Mouse (Mus musculus): ENCODE results near the gene Srebf1. TPM values are rescaled to one million over a fixed set of nuclear protein-coding genes. Genes with fewer than 3 reads are reported as not detected.

Srebf1 gene
- polyA plus RNA-seq, 1 experiment from 2014 or later, result 42.6 TPM

DNA sequence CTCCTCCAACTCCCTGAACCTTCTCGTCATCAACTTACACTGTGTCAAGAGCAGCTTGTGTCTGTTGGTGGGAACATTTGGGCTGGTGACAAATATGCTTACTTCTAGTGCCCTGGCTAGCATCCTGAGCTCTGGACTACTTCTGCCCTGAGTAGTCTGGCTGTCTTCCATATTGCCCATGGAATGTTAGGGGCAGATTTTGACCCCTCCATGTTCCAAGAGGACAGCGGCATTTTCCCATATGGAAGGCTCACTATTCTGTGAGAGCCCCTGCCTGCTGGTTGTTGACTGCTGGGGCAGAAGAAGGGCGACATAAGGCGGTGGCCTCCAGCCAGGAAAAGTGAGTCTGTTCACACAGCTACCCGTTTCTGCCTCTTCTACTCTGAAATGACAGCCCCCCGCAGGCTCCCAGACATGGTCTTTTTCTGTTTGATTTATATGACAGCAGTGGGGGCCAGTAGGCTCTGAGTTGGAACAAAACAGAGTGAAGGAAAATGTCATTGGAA, 33.8 kb upstream of the Srebf1 start:
- Histone ChIP-seq H3K27ac (ENCODE audit: low read depth, low read length) (peak overlapping the region; percentile 63; the same call in 1 of the 2 replicates), H3K4me3 (ENCODE audit: low read depth, low read length) (no peak overlapping the region), H3K9me3 (replicated peaks; ENCODE audit: control insufficient read depth, low read length) (no peaks in the 10 kb centered on the region), H3K4me1 (ENCODE audit: control insufficient read depth, insufficient read depth, low read length) (peaks cover 18% of the 10 kb centered on the region; the same call in 1 of the 2 replicates), H3K9ac (ENCODE audit: low read length) (no peak overlapping the region), H3K4me2 (ENCODE audit: low read length) (no peak overlapping the region), H3K36me3 (ENCODE audit: control insufficient read depth, insufficient read depth, low read length) (peaks cover 15% of the 10 kb centered on the region; the same call in 1 of the 2 replicates), H3K27me3 (replicated peaks; ENCODE audit: control insufficient read depth, insufficient read depth, low read length) (no peaks in the 10 kb centered on the region)
- ATAC-seq (peak; percentile 68), DNase-seq (ENCODE audit: low spot score) (peak; percentile 80)
- 49% methylated on average over 6 of the region's 6 CpGs for WGBS

DNA sequence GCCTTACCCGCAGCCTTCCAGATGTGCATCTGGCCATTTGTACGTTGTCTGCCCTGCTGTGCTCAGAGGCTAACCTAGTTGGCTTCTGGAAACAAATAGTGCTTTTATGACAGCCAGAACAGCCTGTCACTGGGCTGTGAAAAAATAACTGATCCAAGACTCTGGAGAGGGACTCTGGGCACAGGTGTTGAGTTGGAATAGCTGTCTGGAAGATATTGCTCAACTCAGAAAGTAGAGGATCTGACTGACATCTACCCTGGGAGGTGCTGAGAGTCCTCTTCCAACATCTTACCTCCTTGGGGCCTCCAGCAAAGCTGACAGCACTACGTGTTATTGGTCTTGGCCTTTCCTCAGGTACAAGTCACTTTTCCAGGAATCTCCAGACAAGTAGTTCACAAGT, 33.3 kb upstream of the Srebf1 start:
- ATAC-seq (no peak), DNase-seq (ENCODE audit: low spot score) (no peak)
- no peaks in the 10 kb centered on the region for H3K9me3 ChIP-seq (replicated peaks; ENCODE audit: control insufficient read depth, low read length)
- H3K9ac ChIP-seq (ENCODE audit: low read length), result no peak overlapping the region
- no peak overlapping the region for H3K4me2 ChIP-seq (ENCODE audit: low read length)
- no peaks in the 10 kb centered on the region for H3K27me3 ChIP-seq (replicated peaks; ENCODE audit: control insufficient read depth, insufficient read depth, low read length)
- H3K4me1 ChIP-seq (ENCODE audit: control insufficient read depth, insufficient read depth, low read length), result peaks cover 18% of the 10 kb centered on the region; the same call in 1 of the 2 replicates
- H3K27ac ChIP-seq (ENCODE audit: low read depth, low read length), result 0 out of 2 replicates have a peak overlapping the region, but pooled peaks have one; percentile 63
- WGBS, result 74% methylated on average over 3 of the region's 3 CpGs
- H3K36me3 ChIP-seq (ENCODE audit: control insufficient read depth, insufficient read depth, low read length), result peaks cover 15% of the 10 kb centered on the region; the same call in 1 of the 2 replicates
- no peak overlapping the region for H3K4me3 ChIP-seq (ENCODE audit: low read depth, low read length)

DNA sequence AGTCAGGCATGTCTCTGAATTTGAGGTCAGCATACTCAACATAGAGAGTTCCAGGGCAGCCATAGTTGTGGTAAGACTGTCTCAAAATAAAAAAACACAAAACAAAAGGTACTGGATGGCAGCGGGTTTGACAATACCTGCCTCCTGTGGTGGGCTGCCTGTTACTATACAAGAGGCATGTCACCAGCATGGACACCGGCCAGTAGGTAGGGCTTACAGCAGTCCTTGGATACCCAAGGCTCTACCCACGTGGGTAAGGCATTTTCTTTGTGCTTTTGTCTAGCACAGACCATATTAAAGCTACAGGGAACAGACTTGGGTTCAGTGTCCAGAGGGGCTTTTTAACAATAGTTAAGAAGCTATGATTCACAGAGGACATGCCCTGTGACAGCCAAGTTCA, 32.8 kb upstream of the Srebf1 start:
- Histone ChIP-seq H3K4me2 (ENCODE audit: low read length) (no peak overlapping the region), H3K9ac (ENCODE audit: low read length) (no peak overlapping the region), H3K36me3 (ENCODE audit: control insufficient read depth, insufficient read depth, low read length) (peaks cover 15% of the 10 kb centered on the region; the same call in 1 of the 2 replicates), H3K9me3 (replicated peaks; ENCODE audit: control insufficient read depth, low read length) (no peaks in the 10 kb centered on the region), H3K27ac (ENCODE audit: low read depth, low read length) (peak overlapping the region; percentile 35; the same call in 1 of the 2 replicates), H3K4me1 (ENCODE audit: control insufficient read depth, insufficient read depth, low read length) (peaks cover 18% of the 10 kb centered on the region; the same call in 1 of the 2 replicates), H3K27me3 (replicated peaks; ENCODE audit: control insufficient read depth, insufficient read depth, low read length) (no peaks in the 10 kb centered on the region), H3K4me3 (ENCODE audit: low read depth, low read length) (no peak overlapping the region)
- 24% methylated on average over 3 of the region's 3 CpGs for WGBS
- ATAC-seq, result no peak
- DNase-seq (ENCODE audit: low spot score), result peak; percentile 56

DNA sequence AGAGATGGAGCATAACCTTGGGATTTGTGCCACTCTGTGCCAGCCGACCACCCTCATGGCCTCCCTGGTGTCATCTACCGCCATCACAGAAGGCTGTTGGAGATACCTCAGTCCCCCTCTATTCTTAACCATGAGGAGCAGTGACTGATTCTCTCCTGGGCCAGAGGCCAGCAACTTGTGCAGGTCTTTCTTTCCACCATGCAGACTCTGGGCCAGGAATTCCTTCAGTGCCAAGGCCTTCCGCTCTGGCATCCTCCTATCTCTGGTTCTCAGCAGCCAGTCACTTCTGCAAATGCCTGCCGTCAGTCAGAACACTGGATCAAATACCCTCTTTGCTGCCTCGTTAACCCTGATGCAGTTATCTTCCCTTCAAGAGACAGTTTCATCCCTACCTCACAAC, 31.9 kb upstream of the Srebf1 start:
- no peak overlapping the region for H3K4me3 ChIP-seq (ENCODE audit: low read depth, low read length)
- WGBS, result 62% methylated on average over 5 of the region's 5 CpGs
- H3K9ac ChIP-seq (ENCODE audit: low read length), result no peak overlapping the region
- DNase-seq (ENCODE audit: low spot score) (peak; percentile 28), ATAC-seq (no peak)
- H3K9me3 ChIP-seq (replicated peaks; ENCODE audit: control insufficient read depth, low read length), result no peaks in the 10 kb centered on the region
- H3K27ac ChIP-seq (ENCODE audit: low read depth, low read length), result peak overlapping the region; percentile 35; the same call in 1 of the 2 replicates
- peaks cover 10% of the 10 kb centered on the region; the same call in 1 of the 2 replicates for H3K36me3 ChIP-seq (ENCODE audit: control insufficient read depth, insufficient read depth, low read length)
- H3K27me3 ChIP-seq (replicated peaks; ENCODE audit: control insufficient read depth, insufficient read depth, low read length), result no peaks in the 10 kb centered on the region
- peaks cover 18% of the 10 kb centered on the region; the same call in 1 of the 2 replicates for H3K4me1 ChIP-seq (ENCODE audit: control insufficient read depth, insufficient read depth, low read length)
- no peak overlapping the region for H3K4me2 ChIP-seq (ENCODE audit: low read length)

GRCm38 (mm10) chr11:60253546-60253945, 31.2 kb upstream of the Srebf1 start:
- Histone ChIP-seq H3K36me3 (ENCODE audit: control insufficient read depth, insufficient read depth, low read length) (0 out of 2 replicates have a peak, but pooled peaks cover 7% of the 10 kb centered on the region), H3K9ac (ENCODE audit: low read length) (no peak overlapping the region), H3K4me1 (ENCODE audit: control insufficient read depth, insufficient read depth, low read length) (peaks cover 21% of the 10 kb centered on the region; the same call in 1 of the 2 replicates), H3K27ac (ENCODE audit: low read depth, low read length) (no peak overlapping the region), H3K27me3 (replicated peaks; ENCODE audit: control insufficient read depth, insufficient read depth, low read length) (no peaks in the 10 kb centered on the region), H3K9me3 (replicated peaks; ENCODE audit: control insufficient read depth, low read length) (no peaks in the 10 kb centered on the region), H3K4me3 (ENCODE audit: low read depth, low read length) (no peak overlapping the region), H3K4me2 (ENCODE audit: low read length) (no peak overlapping the region)
- ATAC-seq (no peak), DNase-seq (ENCODE audit: low spot score) (no peak)
- 94% methylated on average over 2 of the region's 2 CpGs for WGBS

DNA sequence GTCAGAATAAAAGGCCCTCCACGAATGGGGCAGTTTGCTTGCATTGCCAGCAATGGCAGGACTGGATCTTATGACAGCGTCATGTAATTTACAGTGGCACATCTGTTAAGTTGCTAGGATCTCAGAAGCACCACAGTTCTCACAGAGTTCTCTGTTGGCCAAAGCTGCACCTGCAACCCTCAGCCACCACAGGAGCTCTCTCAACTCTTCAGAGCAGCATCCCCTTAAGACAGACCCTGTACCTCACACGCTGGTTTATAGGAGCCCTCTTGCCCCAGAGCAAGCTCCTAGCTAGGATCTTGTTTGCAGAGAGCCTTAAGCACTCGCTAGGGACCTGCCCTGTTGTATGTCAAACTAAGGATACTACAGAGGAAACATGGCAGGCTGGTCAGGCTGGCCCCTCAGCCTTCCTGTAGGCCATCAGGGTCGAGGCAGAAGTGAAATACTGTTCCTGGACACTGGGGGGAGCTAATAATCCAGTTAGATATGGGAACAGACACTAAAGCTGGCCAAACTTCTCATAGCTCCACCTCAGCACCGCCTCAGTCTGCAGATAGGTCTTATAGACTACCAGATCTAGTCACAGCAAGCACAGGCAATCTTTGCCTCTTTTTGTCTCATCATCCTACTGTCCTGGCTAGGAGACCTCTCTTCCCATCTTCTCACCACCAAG, 28.7 kb upstream of the Srebf1 start:
- no peak overlapping the region for H3K4me2 ChIP-seq (ENCODE audit: low read length)
- WGBS, result 57% methylated on average over 6 of the region's 6 CpGs
- no peaks in the 10 kb centered on the region for H3K9me3 ChIP-seq (replicated peaks; ENCODE audit: control insufficient read depth, low read length)
- no peak overlapping the region for H3K27ac ChIP-seq (ENCODE audit: low read depth, low read length)
- ATAC-seq, result no peak
- peaks cover 13% of the 10 kb centered on the region; the same call in 1 of the 2 replicates for H3K4me1 ChIP-seq (ENCODE audit: control insufficient read depth, insufficient read depth, low read length)
- H3K36me3 ChIP-seq (ENCODE audit: control insufficient read depth, insufficient read depth, low read length), result 0 out of 2 replicates have a peak, but pooled peaks cover 5% of the 10 kb centered on the region
- peak; percentile 68 for DNase-seq (ENCODE audit: low spot score)
- H3K9ac ChIP-seq (ENCODE audit: low read length), result no peak overlapping the region
- H3K4me3 ChIP-seq (ENCODE audit: low read depth, low read length), result no peak overlapping the region
- no peaks in the 10 kb centered on the region for H3K27me3 ChIP-seq (replicated peaks; ENCODE audit: control insufficient read depth, insufficient read depth, low read length)

GRCm38 (mm10) chr11:60249885-60250284, 27.5 kb upstream of the Srebf1 start:
- Histone ChIP-seq H3K36me3 (ENCODE audit: control insufficient read depth, insufficient read depth, low read length) (0 out of 2 replicates have a peak, but pooled peaks cover 5% of the 10 kb centered on the region), H3K27me3 (replicated peaks; ENCODE audit: control insufficient read depth, insufficient read depth, low read length) (no peaks in the 10 kb centered on the region), H3K9me3 (replicated peaks; ENCODE audit: control insufficient read depth, low read length) (no peaks in the 10 kb centered on the region), H3K27ac (ENCODE audit: low read depth, low read length) (no peak overlapping the region), H3K9ac (ENCODE audit: low read length) (no peak overlapping the region), H3K4me1 (ENCODE audit: control insufficient read depth, insufficient read depth, low read length) (peaks cover 3% of the 10 kb centered on the region; the same call in 1 of the 2 replicates), H3K4me3 (ENCODE audit: low read depth, low read length) (no peak overlapping the region), H3K4me2 (ENCODE audit: low read length) (no peak overlapping the region)
- ATAC-seq (no peak), DNase-seq (ENCODE audit: low spot score) (no peak)
- WGBS, result 82% methylated on average over 2 of the region's 2 CpGs

GRCm38 (mm10) chr11:60248596-60249404, 26.4 kb upstream of the Srebf1 start:
- Histone ChIP-seq H3K27me3 (replicated peaks; ENCODE audit: control insufficient read depth, insufficient read depth, low read length) (no peaks in the 10 kb centered on the region), H3K4me2 (ENCODE audit: low read length) (no peak overlapping the region), H3K4me3 (ENCODE audit: low read depth, low read length) (no peak overlapping the region), H3K9me3 (replicated peaks; ENCODE audit: control insufficient read depth, low read length) (no peaks in the 10 kb centered on the region), H3K36me3 (ENCODE audit: control insufficient read depth, insufficient read depth, low read length) (peaks cover 11% of the 10 kb centered on the region; the same call in 1 of the 2 replicates), H3K9ac (ENCODE audit: low read length) (0 out of 2 replicates have a peak overlapping the region, but pooled peaks have one; percentile 8), H3K4me1 (ENCODE audit: control insufficient read depth, insufficient read depth, low read length) (0 out of 2 replicates have a peak, but pooled peaks cover 2% of the 10 kb centered on the region), H3K27ac (ENCODE audit: low read depth, low read length) (peak overlapping the region; percentile 76)
- 47% methylated on average over 13 of the region's 13 CpGs for WGBS
- DNase-seq (ENCODE audit: low spot score) (peak; percentile 53), ATAC-seq (peak; percentile 15; the same call in 1 of the 2 replicates)

Measured in forebrain, embryonic 14.5 days (tissue).